Mouse (Mus musculus): ENCODE results near the gene Lrrc74a.

Lrrc74a gene

GRCm38 (mm10) chr12:86734319-86734810 lies at the start of gene Lrrc74a:
Gene Lrrc74a (plus strand): TSS chr12:86734369.
- no peak for DNase-seq (ENCODE audit: low read depth in 1 of 2, low spot score in 2 of 2)

GRCm38 (mm10) chr12:86685275-86685674 lies 48.9 kb upstream of the Lrrc74a start:
- no peak for DNase-seq (ENCODE audit: low read depth in 1 of 2, low spot score in 2 of 2)

- DNase-seq (ENCODE audit: low read depth in 1 of 2, low spot score in 2 of 2): no peak
Measured at GRCm38 (mm10) chr12:86686551-86687330, 47.4 kb upstream of the Lrrc74a start.

GRCm38 (mm10) chr12:86687445-86687955 lies 46.7 kb upstream of the Lrrc74a start:
- DNase-seq (ENCODE audit: low read depth in 1 of 2, low spot score in 2 of 2): no peak

GRCm38 (mm10) chr12:86687971-86688573 lies 46.1 kb upstream of the Lrrc74a start:
- DNase-seq (ENCODE audit: low read depth in 1 of 2, low spot score in 2 of 2): no peak

- DNase-seq (ENCODE audit: low read depth in 1 of 2, low spot score in 2 of 2): no peak
Measured at GRCm38 (mm10) chr12:86688917-86689316, 45.3 kb upstream of the Lrrc74a start.

GRCm38 (mm10) chr12:86690700-86691485 lies 43.3 kb upstream of the Lrrc74a start:
- no peak for DNase-seq (ENCODE audit: low read depth in 1 of 2, low spot score in 2 of 2)

GRCm38 (mm10) chr12:86692471-86693356 lies 41.5 kb upstream of the Lrrc74a start:
- DNase-seq (ENCODE audit: low read depth in 1 of 2, low spot score in 2 of 2): no peak

GRCm38 (mm10) chr12:86693389-86693788 lies 40.8 kb upstream of the Lrrc74a start:
- DNase-seq (ENCODE audit: low read depth in 1 of 2, low spot score in 2 of 2): no peak

GRCm38 (mm10) chr12:86694441-86694840 lies 39.7 kb upstream of the Lrrc74a start:
- no peak for DNase-seq (ENCODE audit: low read depth in 1 of 2, low spot score in 2 of 2)

- DNase-seq (ENCODE audit: low read depth in 1 of 2, low spot score in 2 of 2): no peak
Measured at GRCm38 (mm10) chr12:86697996-86698395, 36.2 kb upstream of the Lrrc74a start.

- DNase-seq (ENCODE audit: low read depth in 1 of 2, low spot score in 2 of 2): no peak
Measured at GRCm38 (mm10) chr12:86698537-86698936, 35.6 kb upstream of the Lrrc74a start.

- no peak for DNase-seq (ENCODE audit: low read depth in 1 of 2, low spot score in 2 of 2)
Measured at GRCm38 (mm10) chr12:86699965-86700926, 33.9 kb upstream of the Lrrc74a start.

- DNase-seq (ENCODE audit: low read depth in 1 of 2, low spot score in 2 of 2): no peak
Measured at GRCm38 (mm10) chr12:86700927-86701310, 33.2 kb upstream of the Lrrc74a start.

GRCm38 (mm10) chr12:86701491-86701890 lies 32.7 kb upstream of the Lrrc74a start:
- no peak for DNase-seq (ENCODE audit: low read depth in 1 of 2, low spot score in 2 of 2)

GRCm38 (mm10) chr12:86702690-86703089 lies 31.5 kb upstream of the Lrrc74a start:
- no peak for DNase-seq (ENCODE audit: low read depth in 1 of 2, low spot score in 2 of 2)

- DNase-seq (ENCODE audit: low read depth in 1 of 2, low spot score in 2 of 2): no peak
Measured at GRCm38 (mm10) chr12:86705843-86706242, 28.3 kb upstream of the Lrrc74a start.

GRCm38 (mm10) chr12:86714026-86714425 lies 20.1 kb upstream of the Lrrc74a start:
- DNase-seq (ENCODE audit: low read depth in 1 of 2, low spot score in 2 of 2): no peak

GRCm38 (mm10) chr12:86715401-86715800 lies 18.8 kb upstream of the Lrrc74a start:
- no peak for DNase-seq (ENCODE audit: low read depth in 1 of 2, low spot score in 2 of 2)

All from monocyte, adult 2 months (primary cell).